Mouse (Mus musculus) kidney, adult 2 months (tissue): ENCODE data around the gene Adgrf3.

Experiments
- CTCF ChIP-seq: fragments of 200-500 bp; conservative IDR thresholded peaks from 2 replicates; pipeline ENCODE4 v1.5.1; 2011; ENCODE audit warnings: low read depth, mild to moderate bottlenecking, control low read depth, low read length, moderate library complexity, mixed read lengths; ENCODE audit not compliant: insufficient read depth, insufficient read length
- POLR2A ChIP-seq: fragments of 200-500 bp; IDR thresholded peaks from one replicate; pipeline ENCODE4 v1.6.1; 2011; ENCODE audit warnings: low read depth, low read length, control low read depth

GRCm38 (mm10) chr5:30154013-30154412 is 51.5 kb downstream of the Adgrf3 start:
- TF ChIP-seq POLR2A: no peak
- TF ChIP-seq CTCF: no peak
